Mouse (Mus musculus) limb, embryonic 13.5 days (tissue): ENCODE results near the gene Myof. TPM values are rescaled to one million over a fixed set of nuclear protein-coding genes. Genes with fewer than 3 reads are reported as not detected.
A peak's percentile ranks its signal among the peaks of the same experiment; 100 is the strongest.

Source experiments
- ATAC-seq: fragments of 200-750 bp; cut with Nextera tagmentation; 2 replicates; pipeline ENCODE4 v1.8.0; 2017; ENCODE audit warnings: low read depth, moderate number of reproducible peaks, moderate TSS enrichment; ENCODE audit not compliant: low FRiP score
- H3K27ac ChIP-seq: fragments of 300-500 bp; sonication (generic); 2 replicates; pipeline ENCODE4 v1.5.1; 2015; ENCODE audit warnings: inconsistent platforms, mild to moderate bottlenecking, moderate library complexity
- H3K27me3 ChIP-seq: fragments of 300-500 bp; sonication (generic); 2 replicates; pipeline ENCODE4 v1.6.1; 2015; ENCODE audit warnings: mild to moderate bottlenecking, inconsistent platforms
- H3K36me3 ChIP-seq: fragments of 300-500 bp; sonication (generic); 2 replicates; pipeline ENCODE4 v1.6.1; 2015; ENCODE audit warnings: inconsistent platforms, mild to moderate bottlenecking, moderate library complexity
- H3K4me1 ChIP-seq: fragments of 300-500 bp; sonication (generic); 2 replicates; pipeline ENCODE4 v1.6.1; 2015; ENCODE audit warnings: inconsistent platforms
- H3K4me2 ChIP-seq: fragments of 300-500 bp; sonication (generic); replicated peaks from 2 replicates; pipeline ENCODE4 v1.6.1; 2015; ENCODE audit warnings: inconsistent platforms, mild to moderate bottlenecking, moderate library complexity
- H3K4me3 ChIP-seq: fragments of 300-500 bp; sonication (generic); 2 replicates; pipeline ENCODE4 v1.5.1; 2015; ENCODE audit warnings: moderate library complexity, mild to moderate bottlenecking, inconsistent platforms
- H3K9ac ChIP-seq: fragments of 300-500 bp; sonication (generic); 2 replicates; pipeline ENCODE4 v1.6.1; 2015; ENCODE audit warnings: mild to moderate bottlenecking, inconsistent platforms
- H3K9me3 ChIP-seq: fragments of 300-500 bp; sonication (generic); 2 replicates; pipeline ENCODE4 v1.6.1; 2016; ENCODE audit warnings: inconsistent platforms
- WGBS: fragments of 180-500 bp; shearing (Covaris S2); methylation state at CpG from one replicate; pipeline ENCODE4 v1.1.7; 2015; 5-methylcytosine and 5-hydroxymethylcytosine counted together
- polyA plus RNA-seq: library from polyadenylated mRNA; unstranded; fragments of >200 nt; fragmentation: Nextera tagmentation; extraction: Ambion mirVana; gene quantifications from 2 replicates; pipeline ENCODE4 v1.2.1, GENCODE M21; 2015

The Myof gene
- polyA plus RNA-seq, 1 experiment from 2014 or later = 12.6 TPM

GRCm38 (mm10) chr19:37881431-37882081 lies 161.8 kb downstream of the Myof start:
- H3K27me3 ChIP-seq = peaks cover 56% of the 10 kb centered on the region
- 9% methylated on average over 9 of the region's 9 CpGs for WGBS

GRCm38 (mm10) chr19:37877511-37878167 lies 165.7 kb downstream of the Myof start:
- no peak overlapping the region for H3K27ac ChIP-seq
- no peak for ATAC-seq
- H3K36me3 ChIP-seq = no peaks in the 10 kb centered on the region
- peak overlapping the region; percentile 7; the same call in 1 of the 2 replicates for H3K4me3 ChIP-seq
- no peak overlapping the region for H3K9ac ChIP-seq
- peak overlapping the region; percentile 44 for H3K4me2 ChIP-seq
- 6% methylated on average over 20 of the region's 20 CpGs for WGBS
- peaks cover 14% of the 10 kb centered on the region for H3K4me1 ChIP-seq
- H3K27me3 ChIP-seq = peaks cover 50% of the 10 kb centered on the region
- H3K9me3 ChIP-seq = no peaks in the 10 kb centered on the region

More at GRCm38 (mm10) chr19:37881431-37882081, 161.8 kb downstream of the Myof start:
- no peaks in the 10 kb centered on the region for H3K9me3 ChIP-seq
- no peak overlapping the region for H3K4me3 ChIP-seq
- no peak overlapping the region for H3K4me2 ChIP-seq
- no peak overlapping the region for H3K27ac ChIP-seq
- H3K4me1 ChIP-seq = peaks cover 21% of the 10 kb centered on the region
- ATAC-seq = no peak
- H3K36me3 ChIP-seq = no peaks in the 10 kb centered on the region
- no peak overlapping the region for H3K9ac ChIP-seq

GRCm38 (mm10) chr19:37876605-37877245 lies 166.7 kb downstream of the Myof start:
- H3K36me3 ChIP-seq = no peaks in the 10 kb centered on the region
- H3K4me1 ChIP-seq = peaks cover 14% of the 10 kb centered on the region
- peaks cover 50% of the 10 kb centered on the region for H3K27me3 ChIP-seq
- WGBS = 55% methylated on average over 6 of the region's 6 CpGs
- no peak for ATAC-seq
- no peaks in the 10 kb centered on the region for H3K9me3 ChIP-seq
- H3K9ac ChIP-seq = no peak overlapping the region
- no peak overlapping the region for H3K27ac ChIP-seq
- H3K4me2 ChIP-seq = no peak overlapping the region
- H3K4me3 ChIP-seq = no peak overlapping the region

GRCm38 (mm10) chr19:37873499-37873898 lies 169.9 kb downstream of the Myof start:
- no peak for ATAC-seq
- 74% methylated on average over 1 of the region's 1 CpGs for WGBS
- H3K9me3 ChIP-seq = no peaks in the 10 kb centered on the region

GRCm38 (mm10) chr19:37867592-37867991 lies 175.8 kb downstream of the Myof start:
- no peak overlapping the region for H3K4me3 ChIP-seq
- 84% methylated on average over 3 of the region's 3 CpGs for WGBS

More at GRCm38 (mm10) chr19:37873499-37873898, 169.9 kb downstream of the Myof start:
- Histone ChIP-seq H3K4me1 (peaks cover 13% of the 10 kb centered on the region), H3K4me2 (no peak overlapping the region), H3K36me3 (no peaks in the 10 kb centered on the region), H3K27me3 (peaks cover 25% of the 10 kb centered on the region), H3K27ac (no peak overlapping the region), H3K9ac (no peak overlapping the region), H3K4me3 (no peak overlapping the region)

GRCm38 (mm10) chr19:37866994-37867393 lies 176.4 kb downstream of the Myof start:
- 88% methylated on average over 6 of the region's 6 CpGs for WGBS

More at GRCm38 (mm10) chr19:37867592-37867991, 175.8 kb downstream of the Myof start:
- ATAC-seq = no peak
- Histone ChIP-seq H3K9me3 (no peaks in the 10 kb centered on the region), H3K4me2 (no peak overlapping the region), H3K27ac (no peak overlapping the region), H3K36me3 (no peaks in the 10 kb centered on the region), H3K9ac (no peak overlapping the region), H3K27me3 (no peaks in the 10 kb centered on the region), H3K4me1 (no peaks in the 10 kb centered on the region)

GRCm38 (mm10) chr19:37861171-37861570 lies 182.2 kb downstream of the Myof start:
- no peak overlapping the region for H3K9ac ChIP-seq
- no peak for ATAC-seq
- no peaks in the 10 kb centered on the region for H3K36me3 ChIP-seq
- no peaks in the 10 kb centered on the region for H3K9me3 ChIP-seq
- H3K27me3 ChIP-seq = no peaks in the 10 kb centered on the region
- no peaks in the 10 kb centered on the region for H3K4me1 ChIP-seq
- WGBS = 83% methylated on average over 1 of the region's 1 CpGs
- H3K4me2 ChIP-seq = no peak overlapping the region
- H3K4me3 ChIP-seq = no peak overlapping the region
- no peak overlapping the region for H3K27ac ChIP-seq

More at GRCm38 (mm10) chr19:37866994-37867393, 176.4 kb downstream of the Myof start:
- H3K36me3 ChIP-seq = no peaks in the 10 kb centered on the region
- no peaks in the 10 kb centered on the region for H3K4me1 ChIP-seq
- no peak overlapping the region for H3K4me3 ChIP-seq
- H3K9me3 ChIP-seq = no peaks in the 10 kb centered on the region
- H3K4me2 ChIP-seq = no peak overlapping the region
- no peak for ATAC-seq
- H3K9ac ChIP-seq = no peak overlapping the region
- H3K27ac ChIP-seq = no peak overlapping the region
- H3K27me3 ChIP-seq = no peaks in the 10 kb centered on the region

GRCm38 (mm10) chr19:37860267-37860666 lies 183.1 kb downstream of the Myof start:
- no peaks in the 10 kb centered on the region for H3K27me3 ChIP-seq
- no peak overlapping the region for H3K4me2 ChIP-seq
- no peak for ATAC-seq
- no peak overlapping the region for H3K27ac ChIP-seq
- no peak overlapping the region for H3K9ac ChIP-seq
- 93% methylated on average over 1 of the region's 1 CpGs for WGBS
- H3K36me3 ChIP-seq = no peaks in the 10 kb centered on the region
- no peaks in the 10 kb centered on the region for H3K4me1 ChIP-seq
- H3K4me3 ChIP-seq = no peak overlapping the region
- H3K9me3 ChIP-seq = no peaks in the 10 kb centered on the region

- Histone ChIP-seq H3K4me3 (no peak overlapping the region), H3K36me3 (no peaks in the 10 kb centered on the region), H3K9ac (no peak overlapping the region), H3K27me3 (no peaks in the 10 kb centered on the region), H3K4me1 (no peaks in the 10 kb centered on the region), H3K4me2 (no peak overlapping the region), H3K27ac (no peak overlapping the region), H3K9me3 (no peaks in the 10 kb centered on the region)
- WGBS = 48% methylated on average over 7 of the region's 7 CpGs
- no peak for ATAC-seq
These were observed 184.8 kb downstream of the Myof start for GRCm38 (mm10) chr19:37858406-37859081.

- Histone ChIP-seq H3K4me1 (peaks cover 19% of the 10 kb centered on the region), H3K4me3 (no peak overlapping the region), H3K27ac (peak overlapping the region; percentile 74), H3K4me2 (0 out of 2 replicates have a peak overlapping the region, but pooled peaks have one; percentile 25), H3K36me3 (no peaks in the 10 kb centered on the region), H3K9me3 (no peaks in the 10 kb centered on the region), H3K27me3 (no peaks in the 10 kb centered on the region), H3K9ac (no peak overlapping the region)
- WGBS = 73% methylated on average over 1 of the region's 1 CpGs
- 0 out of 2 replicates have a peak, but pooled peaks have one; percentile 14 for ATAC-seq
These were observed 191.3 kb downstream of the Myof start for GRCm38 (mm10) chr19:37852056-37852455.

GRCm38 (mm10) chr19:37851590-37852038 lies 191.8 kb downstream of the Myof start:
- ATAC-seq = peak; percentile 64
- 0 out of 2 replicates have a peak overlapping the region, but pooled peaks have one; percentile 25 for H3K4me2 ChIP-seq
- H3K27ac ChIP-seq = peak overlapping the region; percentile 74
- no peak overlapping the region for H3K4me3 ChIP-seq
- 38% methylated on average over 9 of the region's 9 CpGs for WGBS
- H3K27me3 ChIP-seq = no peaks in the 10 kb centered on the region
- H3K36me3 ChIP-seq = no peaks in the 10 kb centered on the region
- H3K9me3 ChIP-seq = no peaks in the 10 kb centered on the region
- no peak overlapping the region for H3K9ac ChIP-seq
- peaks cover 19% of the 10 kb centered on the region for H3K4me1 ChIP-seq
